Mouse (Mus musculus) E14TG2a.4 (cell line): ENCODE measurements at regions not wholly inside any gene's neighbourhood (a gene's known extent, or its start where the extent isn't known, plus 50 kb on each side); places are given as distances from the start of the nearest gene placed in this dataset.
A peak's percentile ranks its signal among the peaks of the same experiment; 100 is the strongest.
"Not testable (repeated sequence)": the region's sequence is repeated elsewhere in the genome, so short reads cannot be mapped to it uniquely, and the experiment has no call there.

Experiments
- H3K27me3 ChIP-seq: 2 replicates; pipeline ENCODE4 v1.6.1; 2014; ENCODE audit warnings: low read length, control low read depth; ENCODE audit not compliant: insufficient read depth
- H3K36me3 ChIP-seq: 2 replicates; pipeline ENCODE4 v1.6.1; 2014; ENCODE audit warnings: low read length, control low read depth; ENCODE audit not compliant: insufficient read depth
- H3K4me1 ChIP-seq: replicated peaks from 2 replicates; pipeline ENCODE4 v1.6.1; 2014; ENCODE audit warnings: low read depth, low read length, control low read depth
- H3K4me3 ChIP-seq: replicated peaks from 2 replicates; pipeline ENCODE4 v1.5.1; 2014; ENCODE audit warnings: mild to moderate bottlenecking, low read length
- H3K9me3 ChIP-seq: 2 replicates; pipeline ENCODE4 v1.6.1; 2014; ENCODE audit warnings: low read length, control low read depth
- CTCF ChIP-seq: conservative IDR thresholded peaks from 2 replicates; pipeline ENCODE4 v1.5.1; 2014; ENCODE audit warnings: low read length
- NANOG ChIP-seq: IDR thresholded peaks from 2 replicates; pipeline ENCODE4 v1.6.1; 2014; ENCODE audit warnings: borderline replicate concordance, low read length, mixed read lengths
- POU5F1 ChIP-seq: IDR thresholded peaks from 2 replicates; pipeline ENCODE4 v1.6.1; 2014; ENCODE audit warnings: low read length, borderline replicate concordance

GRCm38 (mm10) chr11:8773862-8774261, 109.5 kb upstream of the Tns3 start:
- no peak for TF ChIP-seq POU5F1
- TF ChIP-seq CTCF, result no peak
- no peak for TF ChIP-seq NANOG
- Histone ChIP-seq H3K4me3 (peak overlapping the region; percentile 62), H3K4me1 (peaks cover 22% of the 10 kb centered on the region), H3K9me3 (no peaks in the 10 kb centered on the region), H3K27me3 (no peaks in the 10 kb centered on the region), H3K36me3 (no peaks in the 10 kb centered on the region)

- no peaks in the 10 kb centered on the region for H3K36me3 ChIP-seq
- H3K27me3 ChIP-seq, result no peaks in the 10 kb centered on the region
- peaks cover 22% of the 10 kb centered on the region for H3K4me1 ChIP-seq
- peak overlapping the region; percentile 62 for H3K4me3 ChIP-seq
- H3K9me3 ChIP-seq, result no peaks in the 10 kb centered on the region
- TF ChIP-seq POU5F1, result no peak
- no peak for TF ChIP-seq CTCF
- TF ChIP-seq NANOG, result no peak
Measured at GRCm38 (mm10) chr11:8773260-8773659, 108.9 kb upstream of the Tns3 start.

GRCm38 (mm10) chr11:8772541-8772940, 108.2 kb upstream of the Tns3 start:
- Histone ChIP-seq H3K27me3 (no peaks in the 10 kb centered on the region), H3K9me3 (no peaks in the 10 kb centered on the region), H3K4me1 (peaks cover 22% of the 10 kb centered on the region), H3K4me3 (no peak overlapping the region), H3K36me3 (no peaks in the 10 kb centered on the region)
- TF ChIP-seq NANOG (no peak), CTCF (no peak), POU5F1 (no peak)

- not testable (repeated sequence) for H3K36me3 ChIP-seq, H3K9me3 ChIP-seq
Measured at GRCm38 (mm10) chr11:8768706-8769105, 104.4 kb upstream of the Tns3 start.

GRCm38 (mm10) chr11:8765541-8765885, 101.2 kb upstream of the Tns3 start:
- H3K4me1 ChIP-seq, result no peaks in the 10 kb centered on the region
- TF ChIP-seq CTCF (no peak), POU5F1 (no peak), NANOG (no peak)
- no peaks in the 10 kb centered on the region for H3K9me3 ChIP-seq
- no peaks in the 10 kb centered on the region for H3K36me3 ChIP-seq
- no peak overlapping the region for H3K4me3 ChIP-seq
- H3K27me3 ChIP-seq, result no peaks in the 10 kb centered on the region

More at GRCm38 (mm10) chr11:8768706-8769105, 104.4 kb upstream of the Tns3 start:
- H3K27me3 ChIP-seq, H3K4me3 ChIP-seq: not testable (repeated sequence)
- H3K4me1 ChIP-seq, result peaks cover 15% of the 10 kb centered on the region

- no peaks in the 10 kb centered on the region for H3K4me1 ChIP-seq
- TF ChIP-seq NANOG (no peak), CTCF (no peak), POU5F1 (no peak)
- H3K9me3 ChIP-seq, result no peaks in the 10 kb centered on the region
- H3K4me3 ChIP-seq, result no peak overlapping the region
- no peaks in the 10 kb centered on the region for H3K36me3 ChIP-seq
- H3K27me3 ChIP-seq, result no peaks in the 10 kb centered on the region
Measured at GRCm38 (mm10) chr11:8764861-8765540, 100.7 kb upstream of the Tns3 start.

GRCm38 (mm10) chr11:8763448-8763847, 99.1 kb upstream of the Tns3 start:
- Histone ChIP-seq H3K4me1 (0 out of 2 replicates have a peak, but pooled peaks cover 6% of the 10 kb centered on the region), H3K27me3 (no peaks in the 10 kb centered on the region), H3K4me3 (no peak overlapping the region), H3K9me3 (no peaks in the 10 kb centered on the region), H3K36me3 (no peaks in the 10 kb centered on the region)
- TF ChIP-seq CTCF (no peak), NANOG (no peak), POU5F1 (no peak)

GRCm38 (mm10) chr11:8762133-8762532, 97.8 kb upstream of the Tns3 start:
- Histone ChIP-seq H3K4me3 (no peak overlapping the region), H3K9me3 (no peaks in the 10 kb centered on the region)

GRCm38 (mm10) chr11:8761626-8762025, 97.3 kb upstream of the Tns3 start:
- Histone ChIP-seq H3K36me3 (no peaks in the 10 kb centered on the region), H3K4me3 (no peak overlapping the region), H3K27me3 (no peaks in the 10 kb centered on the region), H3K9me3 (no peaks in the 10 kb centered on the region), H3K4me1 (0 out of 2 replicates have a peak, but pooled peaks cover 6% of the 10 kb centered on the region)
- TF ChIP-seq NANOG (no peak), CTCF (no peak), POU5F1 (no peak)

More at GRCm38 (mm10) chr11:8762133-8762532, 97.8 kb upstream of the Tns3 start:
- TF ChIP-seq POU5F1 (no peak), CTCF (no peak)
- Histone ChIP-seq H3K27me3 (no peaks in the 10 kb centered on the region), H3K4me1 (0 out of 2 replicates have a peak, but pooled peaks cover 6% of the 10 kb centered on the region), H3K36me3 (no peaks in the 10 kb centered on the region)
